Mouse (Mus musculus): ENCODE measurements around the gene Kctd10.

The Kctd10 gene

GRCm38 (mm10) chr5:114378936-114379335 is 1.4 kb downstream of the Kctd10 start:
- DNase-seq (ENCODE audit: low read depth, low spot score) = no peak

GRCm38 (mm10) chr5:114378177-114378920 is 2.0 kb downstream of the Kctd10 start:
- no peak for DNase-seq (ENCODE audit: low read depth, low spot score)

GRCm38 (mm10) chr5:114374409-114375213 is 5.7 kb downstream of the Kctd10 start:
- no peak for DNase-seq (ENCODE audit: low read depth, low spot score)

GRCm38 (mm10) chr5:114373581-114373980 is 6.7 kb downstream of the Kctd10 start:
- DNase-seq (ENCODE audit: low read depth, low spot score) = no peak

- peak; percentile 38 for DNase-seq (ENCODE audit: low read depth, low spot score)
These were observed 7.1 kb downstream of the Kctd10 start for GRCm38 (mm10) chr5:114373174-114373573.

GRCm38 (mm10) chr5:114372565-114372964 is 7.7 kb downstream of the Kctd10 start:
- no peak for DNase-seq (ENCODE audit: low read depth, low spot score)

- DNase-seq (ENCODE audit: low read depth, low spot score) = no peak
These were observed 8.4 kb downstream of the Kctd10 start for GRCm38 (mm10) chr5:114371731-114372473.

- no peak for DNase-seq (ENCODE audit: low read depth, low spot score)
These were observed 9.0 kb downstream of the Kctd10 start for GRCm38 (mm10) chr5:114371331-114371730.

- no peak for DNase-seq (ENCODE audit: low read depth, low spot score)
These were observed 9.9 kb downstream of the Kctd10 start for GRCm38 (mm10) chr5:114370371-114370776.

GRCm38 (mm10) chr5:114369921-114370320 is 10.4 kb downstream of the Kctd10 start:
- no peak for DNase-seq (ENCODE audit: low read depth, low spot score)

GRCm38 (mm10) chr5:114368803-114369496 is 11.4 kb downstream of the Kctd10 start:
- no peak for DNase-seq (ENCODE audit: low read depth, low spot score)

- no peak for DNase-seq (ENCODE audit: low read depth, low spot score)
These were observed 12.2 kb downstream of the Kctd10 start for GRCm38 (mm10) chr5:114368121-114368520.

- no peak for DNase-seq (ENCODE audit: low read depth, low spot score)
These were observed 15.1 kb downstream of the Kctd10 start for GRCm38 (mm10) chr5:114365043-114365752.

- no peak for DNase-seq (ENCODE audit: low read depth, low spot score)
These were observed 19.3 kb downstream of the Kctd10 start for GRCm38 (mm10) chr5:114360968-114361367.

GRCm38 (mm10) chr5:114359586-114359985 is 20.7 kb downstream of the Kctd10 start:
- no peak for DNase-seq (ENCODE audit: low read depth, low spot score)

- DNase-seq (ENCODE audit: low read depth, low spot score) = peak; percentile 86
These were observed 21.5 kb downstream of the Kctd10 start for GRCm38 (mm10) chr5:114358833-114359232.

GRCm38 (mm10) chr5:114356936-114357751 is 23.2 kb downstream of the Kctd10 start:
- peak; percentile 73 for DNase-seq (ENCODE audit: low read depth, low spot score)

GRCm38 (mm10) chr5:114356250-114356935 is 23.9 kb downstream of the Kctd10 start:
- DNase-seq (ENCODE audit: low read depth, low spot score) = peak; percentile 86

GRCm38 (mm10) chr5:114351490-114351889 is 28.8 kb downstream of the Kctd10 start:
- DNase-seq (ENCODE audit: low read depth, low spot score) = no peak

Measured in brain, adult 2 months (tissue).